Mouse (Mus musculus) kidney, adult 8-10 months (tissue): ENCODE results near the gene Lsm2.
A peak's percentile ranks its signal among the peaks of the same experiment; 100 is the strongest.
"Not testable (repeated sequence)": the region's sequence is repeated elsewhere in the genome, so short reads cannot be mapped to it uniquely, and the experiment has no call there.

Experiments used
- DNase-seq, 2 experiments: peaks; one replicate each; pipeline ENCODE4 v3.0.0; 2022

Gene Lsm2

DNA sequence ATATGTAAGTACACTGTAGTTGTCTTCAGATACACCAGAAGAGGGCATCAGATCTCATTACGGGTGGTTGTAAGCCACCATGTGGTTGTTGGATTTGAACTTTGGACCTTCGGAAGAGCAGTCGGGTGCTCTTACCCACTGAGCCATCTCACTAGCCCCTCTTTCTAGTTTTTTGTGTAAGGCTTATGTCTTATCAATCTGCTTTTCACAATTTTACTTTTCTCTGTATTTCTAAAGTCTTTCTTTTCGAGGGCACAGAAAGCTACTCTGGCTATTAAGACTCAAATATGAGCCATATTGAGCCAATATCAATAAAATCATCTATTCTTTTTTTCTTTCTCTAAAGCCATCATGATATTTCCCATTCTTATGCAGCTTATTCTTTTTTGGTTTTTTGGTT, 13.5 kb downstream of the Lsm2 start:
- not testable (repeated sequence) for DNase-seq

DNA sequence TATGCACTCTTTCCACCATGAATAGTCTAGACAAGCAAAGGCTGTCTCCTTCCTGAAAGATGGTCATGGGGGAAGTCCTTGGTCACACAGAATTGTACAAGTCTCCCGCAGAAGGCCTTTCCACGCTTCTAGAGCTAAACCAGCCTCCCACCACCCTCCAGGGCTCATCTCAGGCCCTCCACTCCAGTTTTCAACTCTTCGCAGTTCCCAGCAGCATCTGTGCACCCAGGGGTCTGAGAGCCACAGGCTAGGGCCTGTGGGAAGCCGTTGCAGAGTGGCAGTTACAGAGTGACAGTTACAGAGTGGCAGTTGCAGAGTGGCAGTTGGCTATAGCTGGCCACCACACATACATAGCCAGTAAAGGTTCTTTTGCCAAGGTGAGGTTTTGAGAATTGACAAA, 14.3 kb downstream of the Lsm2 start:
- DNase-seq: not testable (repeated sequence)

DNA sequence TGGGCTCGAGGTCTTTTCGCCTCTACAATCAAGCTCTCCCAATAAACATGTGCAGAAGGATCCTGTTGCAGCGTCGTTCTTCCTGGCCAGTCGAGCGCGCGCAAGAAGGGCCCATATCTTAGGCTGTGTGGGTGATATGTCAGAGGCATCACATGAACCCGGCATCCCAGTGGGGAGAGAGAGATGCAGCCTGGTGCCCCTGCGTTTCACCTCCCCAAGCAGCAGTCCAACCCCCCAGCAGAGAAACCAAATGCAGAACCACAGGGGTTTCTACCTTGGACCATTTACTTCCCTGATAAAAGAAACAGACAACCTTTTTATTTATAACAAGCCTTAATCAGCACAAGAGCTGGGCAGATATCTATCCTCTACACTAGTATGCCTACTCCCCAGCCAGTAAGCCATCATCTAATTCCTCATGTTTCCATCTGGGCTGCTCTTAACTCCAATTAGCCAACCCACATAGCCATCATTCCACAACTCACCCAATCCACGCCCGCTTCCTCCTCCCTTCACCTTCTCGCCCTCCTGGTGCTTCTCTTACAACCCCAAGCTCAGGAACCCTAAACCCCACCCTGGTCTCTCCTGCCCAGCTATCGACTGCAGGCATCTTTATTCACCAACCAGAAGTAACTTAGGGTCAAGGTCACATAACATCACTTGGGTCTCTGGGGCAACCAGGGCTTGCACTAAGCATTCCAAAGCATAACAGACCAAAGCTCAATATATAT, 14.9 kb downstream of the Lsm2 start:
- DNase-seq: no peak

DNA sequence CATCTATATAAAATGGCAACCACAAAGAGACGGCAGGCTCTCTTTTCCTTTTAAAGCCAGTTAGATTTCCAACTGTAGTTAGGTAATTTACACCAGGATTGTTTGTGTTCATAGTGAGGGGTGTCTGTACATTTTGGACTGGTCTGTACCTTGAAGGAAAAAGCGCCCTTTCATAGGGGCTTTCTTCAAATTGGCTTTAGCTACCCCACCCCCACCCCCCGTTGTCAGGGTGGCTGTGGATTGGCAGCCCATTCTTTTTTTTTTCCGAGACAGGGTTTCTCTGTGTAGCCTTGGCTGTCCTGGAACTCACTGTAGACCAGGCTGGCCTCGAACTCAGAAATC, 15.5 kb downstream of the Lsm2 start:
- no peak for DNase-seq

DNA sequence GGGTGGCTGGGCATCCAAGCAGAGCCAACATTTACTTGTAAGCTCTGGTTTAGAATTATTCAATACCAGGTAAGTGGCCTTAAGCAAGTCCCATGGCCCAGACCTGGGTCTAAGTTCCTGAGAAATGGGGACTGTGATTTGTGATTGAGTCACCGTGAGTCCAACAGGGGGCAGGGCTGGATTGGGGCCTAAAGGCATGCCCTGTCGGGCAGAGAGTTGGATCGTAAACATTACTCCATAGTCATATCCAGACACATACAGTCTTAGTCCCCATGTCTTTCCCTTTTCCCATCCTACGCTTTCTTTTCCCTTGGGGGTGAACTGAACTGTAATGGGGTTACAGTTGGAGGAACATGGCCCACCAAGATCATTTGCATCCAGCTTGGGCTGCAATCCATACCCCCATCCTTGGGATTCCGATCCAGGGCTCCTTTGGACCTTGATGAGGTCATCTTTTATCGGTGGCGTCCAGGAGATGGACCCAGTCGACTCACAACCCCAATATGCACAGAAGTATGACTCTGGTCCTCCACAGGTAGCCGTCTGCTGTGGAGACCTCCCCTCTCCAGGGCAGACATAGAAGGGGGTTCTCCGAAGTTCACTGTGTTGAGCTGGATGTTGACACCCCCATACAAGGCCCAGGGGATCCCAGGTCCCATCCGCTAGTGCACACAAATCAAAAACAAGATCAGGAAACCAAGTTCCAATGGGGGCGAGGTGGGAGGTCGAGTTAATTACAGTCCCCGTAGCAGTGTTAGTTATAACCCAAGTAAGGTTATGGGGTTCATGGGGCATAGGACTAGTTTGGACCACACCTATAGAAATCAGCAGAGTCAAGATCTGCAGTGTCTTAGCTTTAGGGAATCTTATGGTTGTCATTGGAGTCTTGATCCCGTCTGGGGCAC, 17.1 kb downstream of the Lsm2 start:
- no peak for DNase-seq

DNA sequence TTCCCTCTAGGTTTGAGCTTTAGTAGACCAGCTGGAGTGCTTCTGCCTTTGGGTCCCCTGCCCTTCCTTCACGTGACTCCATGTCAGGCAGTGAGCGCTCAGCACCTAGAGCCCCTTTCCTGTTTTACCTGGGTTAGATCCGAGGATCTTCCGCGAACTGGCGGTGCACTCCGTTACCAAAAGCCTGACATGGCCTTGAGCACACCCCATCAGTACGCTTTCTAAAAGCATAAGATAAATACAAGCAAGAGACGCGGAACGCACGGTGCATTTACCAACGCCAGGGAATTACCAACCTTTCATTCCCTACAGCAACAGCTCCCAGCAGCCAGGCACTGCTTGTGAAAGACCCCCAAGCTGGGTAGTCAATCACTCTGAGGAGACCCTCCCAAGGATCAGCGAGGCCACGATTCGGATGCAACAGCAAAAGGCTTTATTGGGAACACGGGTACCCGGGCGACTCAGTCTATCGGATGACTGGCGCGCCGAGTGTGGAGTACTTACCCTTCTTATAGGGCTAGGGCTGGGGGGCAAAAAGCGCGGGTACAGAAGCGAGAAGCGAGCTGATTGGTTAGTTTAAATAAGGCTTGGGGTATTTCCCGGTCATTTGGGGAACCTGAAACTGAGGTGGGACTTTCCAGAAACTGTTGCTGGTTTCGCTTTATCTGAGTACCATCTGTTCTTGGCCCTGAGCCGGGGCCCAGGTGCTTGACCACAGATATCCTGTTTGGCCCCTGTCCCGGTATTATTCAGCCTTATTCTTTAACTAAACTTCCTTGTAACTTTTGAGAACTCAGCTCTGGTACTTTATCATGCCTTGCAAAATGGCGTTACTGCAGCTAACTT, 18.4 kb downstream of the Lsm2 start:
- not testable (repeated sequence) for DNase-seq

DNA sequence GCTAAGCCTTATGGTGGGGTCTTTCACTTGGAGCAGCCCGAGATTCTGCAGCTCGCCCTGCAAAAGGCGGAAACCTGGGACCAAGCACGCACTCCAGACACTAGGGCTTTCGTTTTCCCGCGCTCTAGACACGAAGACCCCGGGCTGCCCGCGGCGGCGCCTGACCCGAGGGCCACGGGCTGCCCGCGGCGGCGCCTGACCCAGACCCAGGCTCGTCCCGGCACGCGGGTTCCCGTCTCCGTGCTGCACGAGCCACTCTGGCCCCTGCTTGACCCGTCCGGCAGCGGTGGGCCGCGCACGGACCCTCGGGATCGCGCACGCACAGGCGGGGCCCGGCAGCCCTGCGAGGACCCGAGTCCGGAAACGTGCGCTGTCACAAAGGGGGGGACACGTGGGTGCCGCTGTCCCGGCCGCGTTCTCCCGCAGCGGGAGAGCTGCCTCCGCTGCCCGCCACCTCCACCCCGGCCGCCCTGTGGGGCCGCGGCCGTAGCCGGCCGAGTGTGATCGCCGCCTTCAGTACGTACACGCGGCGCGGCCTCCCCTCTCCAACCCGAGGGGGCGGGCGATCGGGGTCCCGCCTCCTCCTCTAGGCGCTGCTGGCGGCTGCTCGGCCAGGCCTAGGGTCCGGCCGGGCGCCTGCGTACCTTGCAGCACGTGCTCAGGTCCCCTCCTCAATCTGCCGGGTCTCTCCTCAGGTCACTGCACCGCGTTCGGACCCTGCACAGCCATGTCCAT, 19.2 kb downstream of the Lsm2 start, which contains the start of gene Vars:
Gene Vars, plus strand, starts transcription at position 271 of the 735 bp plus-strand sequence.
- peak; percentile 76 to 82 for DNase-seq

DNA sequence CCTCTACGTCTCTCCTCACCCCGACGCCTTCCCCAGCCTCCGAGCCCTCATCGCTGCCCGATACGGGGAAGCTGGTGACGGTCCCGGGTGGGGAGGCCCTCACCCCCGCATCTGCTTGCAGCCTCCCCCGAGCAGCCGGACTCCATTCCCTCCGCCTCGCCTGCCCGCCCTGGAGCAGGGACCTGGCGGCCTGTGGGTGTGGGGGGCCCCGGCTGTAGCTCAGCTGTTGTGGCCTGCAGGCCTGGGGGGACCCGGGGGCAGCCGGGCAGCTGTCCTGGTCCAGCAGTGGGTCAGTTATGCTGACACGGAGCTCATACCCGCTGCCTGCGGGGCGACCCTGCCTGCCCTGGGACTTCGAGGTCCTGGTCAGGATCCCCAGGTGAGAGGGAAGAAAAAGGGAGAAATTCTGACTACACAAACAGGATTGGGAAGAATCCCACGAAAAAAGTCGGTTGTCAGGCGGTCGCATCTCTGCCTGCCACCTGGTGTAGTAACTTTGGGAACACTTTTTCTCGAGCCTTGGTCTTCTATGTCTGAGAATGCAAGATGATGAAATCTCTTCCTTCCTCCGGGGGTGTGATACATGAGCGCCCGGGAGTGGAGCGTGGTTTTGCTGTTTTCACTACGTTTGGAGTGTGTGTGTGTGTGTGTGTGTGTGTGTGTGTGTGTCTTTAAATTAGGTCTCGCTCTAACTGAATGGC, 19.9 kb downstream of the Lsm2 start:
- no peak for DNase-seq

DNA sequence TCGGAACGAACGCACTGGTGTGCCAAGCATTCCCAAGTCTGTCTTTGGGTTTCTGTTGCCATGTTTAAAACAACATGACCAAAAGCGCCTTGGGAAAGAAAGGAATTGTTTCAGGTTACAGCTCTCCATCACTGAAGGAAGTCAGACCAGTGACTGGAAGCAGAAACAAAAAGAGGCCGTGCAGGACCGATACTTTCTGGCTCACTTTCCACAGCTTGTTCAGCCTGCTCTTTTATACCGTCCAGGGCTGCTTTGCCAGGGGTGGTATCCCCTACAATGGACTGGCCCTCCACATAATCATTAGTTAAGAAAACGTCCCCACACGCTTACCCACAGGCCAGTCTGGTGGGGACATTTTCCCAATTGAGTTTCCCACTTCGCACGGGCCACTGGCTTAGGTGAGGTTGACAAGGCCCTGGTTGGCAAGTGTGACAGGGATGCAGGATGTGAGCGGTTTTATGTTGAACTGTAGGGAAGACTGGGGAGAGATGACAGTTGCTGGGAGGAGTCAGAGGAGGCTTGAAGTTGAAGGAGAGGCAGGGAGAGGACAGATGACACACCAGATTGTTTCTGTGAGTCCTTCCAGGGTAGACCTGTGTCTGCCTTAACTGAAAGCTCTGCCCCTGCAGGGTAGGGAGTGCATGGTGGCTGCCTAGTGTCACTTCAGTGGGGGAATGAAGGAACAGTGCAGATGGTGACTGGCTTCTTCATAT, 20.6 kb downstream of the Lsm2 start:
- DNase-seq: no peak

DNA sequence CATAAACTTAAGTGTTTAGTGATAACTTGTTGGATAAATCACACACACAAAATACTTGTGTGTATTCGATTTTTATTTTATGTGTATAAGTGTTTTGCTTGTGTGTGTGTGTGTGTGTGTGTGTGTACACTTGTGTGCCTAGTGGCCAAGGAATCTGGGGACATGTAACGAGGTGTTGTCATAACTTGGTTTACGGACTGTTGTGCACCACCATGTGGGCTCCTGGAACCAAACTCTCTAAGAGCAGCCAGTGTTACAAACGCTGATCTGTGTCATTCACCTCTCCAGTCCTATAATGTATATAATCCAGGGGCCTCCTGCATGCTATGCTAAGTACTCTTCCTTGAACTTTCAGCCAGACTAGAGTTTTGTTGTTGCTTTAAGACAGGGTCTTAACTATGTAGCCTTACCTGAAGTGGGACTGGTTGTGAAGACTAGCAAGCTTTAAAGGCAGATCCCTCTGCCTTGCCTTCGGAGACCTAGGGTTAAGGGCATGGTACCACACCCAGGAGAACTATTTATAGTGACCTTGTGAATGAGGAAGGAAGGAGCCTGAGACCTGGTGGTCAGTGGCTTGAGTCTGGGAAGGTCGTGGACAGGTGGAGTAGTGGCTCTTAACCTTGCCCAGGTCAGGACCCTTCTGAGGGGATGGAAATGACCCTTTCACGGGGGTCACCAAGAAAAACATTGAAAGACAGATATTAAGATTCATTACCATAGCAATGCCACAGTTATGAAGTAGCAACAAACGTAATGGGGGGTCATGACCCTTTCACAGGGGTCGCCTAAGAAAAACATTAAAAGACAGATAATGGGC, 21.6 kb downstream of the Lsm2 start:
- no peak for DNase-seq

DNA sequence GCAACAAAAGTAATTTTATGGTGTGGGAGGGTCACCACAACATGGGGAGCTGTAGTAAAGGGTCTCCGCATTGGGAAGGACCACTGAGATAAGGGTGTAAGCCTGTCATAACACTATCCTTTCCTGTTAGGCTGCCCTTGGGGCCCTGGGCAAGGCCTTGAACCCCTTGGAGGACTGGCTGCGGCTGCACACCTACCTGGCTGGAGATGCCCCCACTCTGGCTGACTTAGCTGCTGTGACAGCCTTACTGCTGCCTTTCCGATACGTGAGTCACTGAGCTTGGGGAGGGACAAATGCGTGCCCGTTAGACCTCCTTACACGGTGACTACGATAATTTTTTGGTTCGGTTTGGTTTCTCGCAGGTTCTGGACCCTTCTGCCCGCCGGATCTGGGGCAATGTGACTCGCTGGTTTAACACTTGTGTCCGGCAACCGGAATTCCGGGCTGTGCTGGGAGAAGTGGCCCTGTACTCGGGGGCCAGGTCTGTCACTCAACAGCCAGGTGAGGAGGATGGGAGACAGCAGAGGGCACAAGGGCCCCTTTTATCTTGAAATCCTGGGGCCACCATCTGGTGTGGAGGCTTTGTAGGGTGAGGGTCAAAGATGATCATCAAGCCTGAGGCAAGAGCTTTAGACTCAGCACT, 22.5 kb downstream of the Lsm2 start:
- DNase-seq: no peak

DNA sequence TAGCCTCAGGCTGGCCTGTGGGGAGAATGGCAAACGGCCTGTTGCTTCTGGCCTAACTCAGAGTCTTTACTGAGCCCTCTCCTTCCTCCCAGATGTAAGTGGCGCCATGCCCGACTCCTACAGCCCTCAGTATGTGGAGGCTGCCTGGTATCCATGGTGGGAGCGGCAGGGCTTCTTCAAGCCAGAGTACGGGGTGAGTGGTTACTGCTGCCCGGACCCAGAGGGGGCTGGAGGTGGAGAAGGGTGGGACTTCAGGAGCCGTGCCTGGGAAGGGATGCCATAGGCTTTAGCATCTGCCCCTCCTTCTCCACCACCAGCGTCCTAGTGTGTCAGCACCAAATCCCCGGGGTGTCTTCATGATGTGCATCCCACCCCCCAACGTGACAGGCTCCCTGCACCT, 23.5 kb downstream of the Lsm2 start:
- DNase-seq: no peak

DNA sequence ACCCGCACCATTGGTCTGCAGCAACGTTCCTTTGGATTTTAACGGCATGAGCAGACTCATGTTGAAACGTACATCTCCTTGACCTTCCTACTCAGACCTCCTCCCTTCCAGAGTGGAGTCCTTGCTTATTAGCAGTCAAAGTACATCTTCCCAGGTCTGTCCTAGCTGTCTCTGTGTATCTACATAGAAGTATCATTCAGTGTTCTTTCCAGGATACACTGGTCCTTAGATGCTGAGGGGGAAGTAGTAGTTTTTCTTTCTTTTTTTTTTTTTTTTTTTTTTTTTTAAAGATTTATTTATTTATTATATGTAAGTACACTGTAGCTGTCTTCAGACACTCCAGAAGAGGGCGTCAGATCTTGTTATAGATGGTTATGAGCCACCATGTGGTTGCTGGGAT, 24.2 kb downstream of the Lsm2 start:
- DNase-seq: not testable (repeated sequence)

DNA sequence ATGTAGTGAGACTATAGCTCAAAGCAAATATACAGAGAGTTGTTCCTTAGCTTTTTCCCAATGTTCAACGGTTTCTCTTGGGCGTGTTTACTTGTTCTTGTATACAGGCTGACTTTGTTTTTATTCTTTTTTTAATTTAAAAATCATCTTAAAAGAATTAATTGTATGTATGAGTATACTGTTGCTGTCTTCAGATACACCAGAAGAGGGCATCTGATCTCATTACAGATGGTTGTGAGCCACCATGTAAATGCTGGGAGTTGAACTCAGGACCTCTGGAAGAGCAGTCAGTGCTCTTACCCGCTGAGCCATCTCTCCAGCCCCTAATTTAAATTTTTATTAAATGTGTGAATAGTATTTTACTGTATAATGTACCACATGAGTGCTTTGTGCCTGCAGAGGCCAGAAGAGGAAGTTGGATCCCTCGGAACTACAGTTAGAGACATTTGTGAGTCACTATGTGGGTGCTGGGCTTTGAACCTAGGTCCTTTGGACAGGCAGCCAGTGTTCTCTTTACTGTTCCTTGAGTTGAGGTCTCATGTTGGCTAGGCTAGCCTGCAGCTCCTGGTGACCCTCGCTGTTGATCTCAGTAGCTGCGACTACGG, 25.8 kb downstream of the Lsm2 start:
- no peak for DNase-seq

DNA sequence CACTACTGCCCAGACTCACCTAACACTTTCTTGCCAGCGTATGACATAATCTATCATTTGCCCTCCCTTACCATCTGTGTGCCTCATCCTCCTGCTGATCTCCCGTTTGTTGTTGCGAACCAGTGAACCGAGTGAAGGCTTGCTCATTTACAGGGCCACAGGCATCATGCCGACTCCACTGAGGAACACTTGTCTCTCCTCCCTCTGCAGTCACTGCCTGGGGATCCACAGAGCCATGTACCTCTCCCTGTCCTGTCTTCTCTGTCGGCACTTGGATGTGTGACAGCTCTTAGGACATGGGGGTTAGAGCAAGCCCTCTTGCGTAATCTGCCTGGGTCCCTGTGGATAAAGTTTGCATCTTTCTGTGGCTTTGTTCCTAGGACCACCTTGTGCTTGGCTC, 27.9 kb downstream of the Lsm2 start:
- no peak for DNase-seq

DNA sequence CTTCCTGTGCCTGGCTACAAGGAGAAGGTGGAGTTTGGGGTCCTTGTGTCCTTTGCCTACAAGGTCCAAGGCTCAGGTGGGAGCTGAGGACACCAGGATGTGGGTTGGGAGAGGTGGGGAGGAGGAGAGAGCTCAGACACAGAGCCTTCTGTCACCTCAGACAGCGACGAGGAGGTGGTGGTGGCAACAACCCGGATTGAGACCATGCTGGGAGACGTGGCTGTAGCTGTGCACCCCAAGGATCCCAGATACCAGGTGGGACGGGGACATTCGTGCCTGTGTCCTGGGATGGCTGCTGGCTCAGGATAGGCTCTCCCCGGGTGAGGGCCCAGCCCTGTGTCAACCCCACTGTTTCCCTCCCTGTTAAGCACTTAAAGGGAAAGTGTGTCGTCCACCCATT, 29.8 kb downstream of the Lsm2 start:
- DNase-seq: no peak

DNA sequence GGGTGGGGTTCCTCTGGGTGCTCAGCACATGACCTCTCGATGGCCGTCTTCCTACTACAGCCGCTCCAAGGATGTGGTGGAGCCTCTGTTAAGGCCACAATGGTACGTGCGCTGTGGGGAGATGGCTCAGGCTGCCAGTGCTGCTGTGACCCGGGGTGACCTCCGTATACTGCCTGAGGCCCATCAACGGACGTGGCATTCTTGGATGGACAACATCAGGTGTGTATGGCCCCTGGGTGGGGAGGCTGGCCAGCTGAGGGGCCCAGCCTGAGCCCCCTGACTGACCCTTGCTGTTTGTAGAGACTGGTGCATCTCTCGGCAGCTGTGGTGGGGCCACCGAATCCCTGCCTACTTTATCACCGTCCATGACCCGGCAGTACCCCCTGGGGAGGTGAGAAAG, 30.8 kb downstream of the Lsm2 start:
- no peak for DNase-seq

DNA sequence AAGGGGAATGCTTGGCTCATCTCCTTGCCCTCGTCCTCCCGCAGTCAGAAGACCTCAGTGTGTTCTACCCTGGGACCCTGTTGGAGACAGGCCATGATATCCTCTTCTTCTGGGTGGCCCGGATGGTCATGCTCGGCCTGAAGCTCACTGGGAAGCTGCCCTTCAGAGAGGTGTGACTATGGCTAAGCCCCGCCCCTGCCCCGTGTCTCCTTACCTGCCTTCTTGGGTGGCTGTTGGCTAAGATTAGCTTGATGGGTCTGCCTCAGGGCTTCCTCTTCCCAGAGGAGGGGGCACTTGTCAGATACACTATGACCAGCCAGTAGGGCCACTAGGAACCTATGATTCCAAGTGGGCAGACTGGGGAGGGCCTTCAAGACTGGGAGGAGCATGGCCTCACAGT, 31.6 kb downstream of the Lsm2 start:
- DNase-seq: no peak

DNA sequence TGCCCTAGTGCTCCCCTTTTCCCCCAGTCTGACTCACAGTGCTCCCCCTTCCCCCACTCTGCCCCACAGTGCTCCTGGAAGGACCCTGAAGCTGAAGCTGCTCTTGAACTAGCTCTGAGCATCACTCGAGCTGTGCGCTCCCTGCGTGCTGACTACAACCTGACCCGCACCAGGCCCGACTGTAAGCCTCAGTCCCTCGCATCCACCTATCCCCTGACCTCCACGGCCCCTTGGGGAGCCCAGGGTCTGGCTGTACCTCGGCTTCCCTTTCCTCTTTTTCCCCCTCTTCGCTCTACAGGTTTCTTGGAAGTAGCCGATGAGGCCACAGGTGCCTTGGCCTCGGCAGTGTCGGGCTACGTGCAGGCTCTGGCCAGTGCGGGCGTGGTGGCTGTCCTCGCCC, 33.6 kb downstream of the Lsm2 start:
- DNase-seq: no peak
